Mouse (Mus musculus) heart, embryonic 14.5 days (tissue): ENCODE results near the gene Gm28729. TPM values are rescaled to one million over a fixed set of nuclear protein-coding genes. Genes with fewer than 3 reads are reported as not detected.
A peak's percentile ranks its signal among the peaks of the same experiment; 100 is the strongest.

ENCODE experiments used
- ATAC-seq: fragments of 200-750 bp; cut with Nextera tagmentation; 2 replicates; pipeline ENCODE4 v1.8.0; 2017; ENCODE audit warnings: low read depth, moderate TSS enrichment; ENCODE audit not compliant: insufficient number of reproducible peaks, insufficient read depth, low FRiP score
- H3K27ac ChIP-seq, 2 experiments: fragments of 200-500 bp in 1 of 2; fragments of 300-500 bp in 1 of 2; sonication (generic) in 1 of 2; replicated peaks in 1 of 2; 2 replicates each; pipeline ENCODE4 v1.5.1; 2012 to 2014; ENCODE audit warnings: low read depth in 2 of 2, low read length in 2 of 2, control low read depth in 1 of 2, mild to moderate bottlenecking in 1 of 2, mixed read lengths in 1 of 2; ENCODE audit not compliant: control insufficient read depth in 1 of 2, insufficient read depth in 1 of 2
- H3K27me3 ChIP-seq: fragments of 300-500 bp; sonication (generic); 2 replicates; pipeline ENCODE4 v1.6.1; 2014; ENCODE audit warnings: mild to moderate bottlenecking, low read length, control low read depth; ENCODE audit not compliant: control insufficient read depth, insufficient read depth
- H3K36me3 ChIP-seq: fragments of 300-500 bp; sonication (generic); 2 replicates; pipeline ENCODE4 v1.6.1; 2014; ENCODE audit warnings: mild to moderate bottlenecking, control low read depth, low read length, mixed read lengths; ENCODE audit not compliant: control insufficient read depth, insufficient read depth
- H3K4me1 ChIP-seq, 2 experiments: fragments of 200-500 bp in 1 of 2; fragments of 300-500 bp in 1 of 2; sonication (generic) in 1 of 2; 2 replicates each; pipeline ENCODE4 v1.6.1; 2012 to 2014; ENCODE audit warnings: low read length in 2 of 2, control low read depth in 1 of 2, mixed read lengths in 1 of 2; ENCODE audit not compliant: control insufficient read depth in 2 of 2, insufficient read depth in 2 of 2
- H3K4me2 ChIP-seq: fragments of 300-500 bp; sonication (generic); 2 replicates; pipeline ENCODE4 v1.6.1; 2014; ENCODE audit warnings: mild to moderate bottlenecking, low read length
- H3K4me3 ChIP-seq, 2 experiments: fragments of 200-500 bp in 1 of 2; fragments of 300-500 bp in 1 of 2; sonication (generic) in 1 of 2; 2 replicates each; pipeline ENCODE4 v1.5.1; 2012 to 2014; ENCODE audit warnings: low read length in 2 of 2, mild to moderate bottlenecking in 2 of 2, control low read depth in 1 of 2, low read depth in 1 of 2, moderate library complexity in 1 of 2; ENCODE audit not compliant: control insufficient read depth in 1 of 2, insufficient read depth in 1 of 2
- H3K9ac ChIP-seq: fragments of 300-500 bp; sonication (generic); 2 replicates; pipeline ENCODE4 v1.6.1; 2014; ENCODE audit warnings: mild to moderate bottlenecking, low read length
- H3K9me3 ChIP-seq: fragments of 300-500 bp; sonication (generic); 2 replicates; pipeline ENCODE4 v1.6.1; 2016; ENCODE audit warnings: low read length, control low read depth; ENCODE audit not compliant: control insufficient read depth
- WGBS: fragments of 180-500 bp; shearing (Covaris S2); extraction: QIAGEN DNeasy Blood & Tissue Kit; methylation state at CpG from one replicate; pipeline ENCODE4 v1.1.7; 2014; 5-methylcytosine and 5-hydroxymethylcytosine counted together
- polyA plus RNA-seq: library from polyadenylated mRNA; unstranded; fragments of >200 nt; fragmentation: Nextera tagmentation; extraction: Ambion mirVana; gene quantifications from 2 replicates; pipeline ENCODE4 v1.2.1, GENCODE M21; 2014

Gm28729 gene
- polyA plus RNA-seq, 1 experiment from 2014 or later, result not detected

DNA sequence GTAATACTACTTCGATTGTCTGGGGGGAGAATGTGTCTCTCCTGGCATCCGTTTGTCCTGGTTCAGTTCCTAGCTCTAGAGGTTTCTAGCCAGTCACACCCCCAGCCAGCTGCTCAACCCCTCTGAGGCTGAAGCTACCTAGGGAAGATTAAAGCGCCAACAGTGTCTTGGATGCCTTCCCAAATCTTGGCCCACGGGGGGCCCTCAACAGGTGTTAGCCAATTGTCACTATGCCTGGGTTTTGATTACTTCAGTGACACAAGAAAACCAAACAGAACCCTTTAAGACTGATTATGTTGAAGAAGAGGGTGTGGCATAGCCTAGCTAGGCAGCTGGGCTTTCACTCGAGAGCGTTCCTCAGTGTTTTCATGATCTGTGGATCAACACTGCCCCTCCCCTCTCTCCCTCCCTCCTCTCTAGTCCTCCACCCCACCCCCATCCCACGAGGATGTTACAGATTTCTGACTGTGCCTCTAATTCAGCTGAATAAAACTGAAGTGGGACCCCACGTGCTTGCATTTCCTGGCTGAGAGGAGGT is 86.7 kb downstream of the Gm28729 start:
- no peaks in the 10 kb centered on the region for H3K36me3 ChIP-seq
- no peaks in the 10 kb centered on the region for H3K9me3 ChIP-seq
- peak overlapping the region; percentile 69 for H3K4me2 ChIP-seq
- H3K4me3 ChIP-seq, result peak overlapping the region; percentile 40 to 45
- H3K27me3 ChIP-seq, result no peaks in the 10 kb centered on the region
- H3K27ac ChIP-seq, result peak overlapping the region; percentile 81 to 86
- WGBS, result 6% methylated on average over 8 of the region's 8 CpGs
- peak; percentile 22; the same call in 1 of the 2 replicates for ATAC-seq
- H3K9ac ChIP-seq, result peak overlapping the region; percentile 79
- H3K4me1 ChIP-seq, result peaks cover 27 to 31% of the 10 kb centered on the region in 2 experiments

DNA sequence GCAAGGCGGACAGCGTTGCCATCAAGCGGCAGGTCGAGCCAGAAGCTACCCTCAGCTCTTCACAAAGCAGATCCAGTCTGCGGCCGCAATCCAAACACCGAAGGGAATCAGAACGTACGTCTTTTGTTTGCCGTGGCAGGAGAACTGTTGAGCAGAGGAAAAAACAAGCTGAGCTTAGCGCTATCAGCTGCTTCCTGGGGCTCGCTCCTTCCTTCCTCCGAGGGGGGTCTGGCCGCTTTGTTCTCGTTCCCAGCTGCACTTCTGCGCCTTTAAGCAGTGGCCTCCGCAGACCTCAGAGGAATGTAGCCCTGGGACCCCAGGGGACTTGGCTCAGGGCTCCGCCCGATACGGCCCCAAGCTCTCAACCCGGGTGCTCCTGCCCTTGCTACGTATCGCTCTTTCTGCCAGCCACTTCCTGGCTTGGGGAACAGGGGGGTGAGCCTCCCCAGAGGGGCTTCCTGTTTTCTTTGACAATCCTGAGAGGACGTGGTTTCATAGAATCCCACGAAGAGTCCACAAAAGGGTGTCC is 87.2 kb downstream of the Gm28729 start:
- H3K4me2 ChIP-seq, result peak overlapping the region; percentile 69
- no peaks in the 10 kb centered on the region for H3K36me3 ChIP-seq
- peak overlapping the region; percentile 40 to 45 for H3K4me3 ChIP-seq
- H3K27ac ChIP-seq, result peak overlapping the region; percentile 81 to 86
- ATAC-seq, result peak; percentile 81
- H3K4me1 ChIP-seq, result peaks cover 27 to 31% of the 10 kb centered on the region in 2 experiments
- H3K27me3 ChIP-seq, result no peaks in the 10 kb centered on the region
- no peaks in the 10 kb centered on the region for H3K9me3 ChIP-seq
- WGBS, result under 1% methylated on average over 25 of the region's 25 CpGs
- H3K9ac ChIP-seq, result peak overlapping the region; percentile 79

DNA sequence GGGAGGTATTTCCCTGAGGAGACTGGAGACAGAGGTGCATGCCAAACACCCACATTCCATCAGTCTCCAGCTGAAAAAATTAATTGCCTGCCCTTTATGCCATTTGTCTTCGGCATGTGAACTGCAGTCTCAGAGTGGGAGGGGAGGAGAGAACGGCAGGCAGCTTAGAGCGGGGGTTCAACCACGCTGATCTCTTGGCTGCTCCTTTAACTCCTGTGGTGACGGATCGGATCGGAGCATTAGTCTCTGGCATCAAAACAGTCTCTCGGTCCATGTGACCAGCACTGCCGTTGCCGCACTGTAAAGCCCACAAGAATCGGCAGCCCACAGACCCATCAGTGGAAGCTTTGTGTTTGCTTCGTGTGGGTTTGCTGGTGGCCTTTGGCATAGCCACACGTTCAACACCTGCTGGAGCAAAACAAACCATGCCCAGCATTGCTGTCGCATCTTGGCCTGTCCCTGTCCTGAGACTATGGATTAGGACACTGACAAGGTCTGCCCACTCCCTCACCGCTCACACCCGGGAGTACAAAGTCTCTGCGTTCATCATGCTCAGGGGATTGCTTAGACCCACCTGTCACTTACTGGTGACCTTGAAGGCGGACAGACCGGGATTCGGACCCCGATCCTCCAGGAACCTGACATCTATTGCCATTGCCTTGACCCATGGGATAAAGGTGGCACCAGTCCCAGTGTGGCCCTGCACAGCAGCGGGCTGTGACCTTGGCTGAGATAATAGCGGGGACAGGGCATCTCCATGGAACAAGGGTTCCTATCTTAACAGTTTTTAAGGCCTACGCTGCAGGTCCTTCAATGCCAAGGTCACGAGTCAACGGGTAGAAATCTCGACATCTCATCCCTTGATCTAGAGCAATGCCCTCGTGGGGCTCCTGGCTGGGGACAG is 87.9 kb downstream of the Gm28729 start:
- Histone ChIP-seq H3K27me3 (no peaks in the 10 kb centered on the region), H3K9me3 (no peaks in the 10 kb centered on the region)
- WGBS, result 10% methylated on average over 28 of the region's 28 CpGs

More for the DNA sequence above, 87.9 kb downstream of the Gm28729 start:
- Histone ChIP-seq H3K4me3 (peak overlapping the region; percentile 40 to 45), H3K27ac (peak overlapping the region; percentile 81 to 86), H3K9ac (peak overlapping the region; percentile 79), H3K4me2 (peak overlapping the region; percentile 69), H3K4me1 (peaks cover 27 to 31% of the 10 kb centered on the region in 2 experiments), H3K36me3 (no peaks in the 10 kb centered on the region)
- peak; percentile 16 for ATAC-seq

Other genes with a start within 250 kb of the Gm28729 start
- gene Atp1b3, start 160.8 kb downstream of the Gm28729 start, polyA plus RNA-seq, result 135 and 138 TPM in 2 replicates
- gene Rnf7, start 46.6 kb downstream of the Gm28729 start, polyA plus RNA-seq, result 237 and 257 TPM in 2 replicates
- 12.6 and 14.2 TPM in 2 replicates for gene Rasa2, start 106.4 kb upstream of the Gm28729 start, polyA plus RNA-seq
- gene Zbtb38, start 227.6 kb upstream of the Gm28729 start, polyA plus RNA-seq, result 32.9 and 34.2 TPM in 2 replicates